Mouse (Mus musculus) heart, embryonic 10.5 days (tissue): ENCODE data around the gene Zbtb45. TPM values are rescaled to one million over a fixed set of nuclear protein-coding genes. Genes with fewer than 3 reads are reported as not detected.

Experiments used
- DNase-seq: peaks from one replicate; pipeline ENCODE4 v3.0.0-alpha.2; 2017; ENCODE audit warnings: low spot score
- H3K27ac ChIP-seq: fragments of 300-500 bp; sonication (generic); 2 replicates; pipeline ENCODE4 v1.5.1; 2016; ENCODE audit warnings: mild to moderate bottlenecking
- H3K27me3 ChIP-seq: fragments of 300-500 bp; sonication (generic); 2 replicates; pipeline ENCODE4 v1.6.1; 2016; ENCODE audit warnings: mild to moderate bottlenecking; ENCODE audit not compliant: poor library complexity, insufficient read depth, severe bottlenecking
- H3K36me3 ChIP-seq: fragments of 300-500 bp; sonication (generic); 2 replicates; pipeline ENCODE4 v1.6.1; 2016; ENCODE audit warnings: mild to moderate bottlenecking, moderate library complexity
- H3K4me1 ChIP-seq: fragments of 300-500 bp; sonication (generic); 2 replicates; pipeline ENCODE4 v1.6.1; 2016; ENCODE audit warnings: mild to moderate bottlenecking
- H3K4me3 ChIP-seq: fragments of 300-500 bp; sonication (generic); 2 replicates; pipeline ENCODE4 v1.5.1; 2016; ENCODE audit warnings: mild to moderate bottlenecking, moderate library complexity
- H3K9me3 ChIP-seq: fragments of 300-500 bp; sonication (generic); 2 replicates; pipeline ENCODE4 v1.6.1; 2016; ENCODE audit warnings: mild to moderate bottlenecking, moderate library complexity
- WGBS: fragments of 180-500 bp; shearing (Covaris S2); methylation state at CpG from one replicate; pipeline ENCODE4 v1.1.7; 2016; 5-methylcytosine and 5-hydroxymethylcytosine counted together
- polyA plus RNA-seq: library from polyadenylated mRNA; unstranded; fragments of >200 nt; fragmentation: Nextera tagmentation; extraction: Ambion mirVana; gene quantifications from 2 replicates; pipeline ENCODE4 v1.2.1, GENCODE M21; 2016

Gene Zbtb45
- polyA plus RNA-seq, 1 experiment from 2014 or later = 20.8 TPM

GRCm38 (mm10) chr7:13041256-13041655, 31.4 kb upstream of the Zbtb45 start:
- WGBS = 52% methylated on average over 1 of the region's 1 CpGs
- peaks cover 45% of the 10 kb centered on the region for H3K27me3 ChIP-seq
- no peak overlapping the region for H3K4me3 ChIP-seq
- H3K9me3 ChIP-seq = peaks cover 7% of the 10 kb centered on the region; the same call in 1 of the 2 replicates
- peaks cover 2% of the 10 kb centered on the region for H3K36me3 ChIP-seq
- DNase-seq = no peak
- peaks cover 33% of the 10 kb centered on the region for H3K4me1 ChIP-seq
- H3K27ac ChIP-seq = no peak overlapping the region

- DNase-seq = no peak
- Histone ChIP-seq H3K4me3 (peak overlapping the region; percentile 85), H3K36me3 (peaks cover 17% of the 10 kb centered on the region), H3K4me1 (peaks cover 39% of the 10 kb centered on the region), H3K9me3 (peaks cover 7% of the 10 kb centered on the region; the same call in 1 of the 2 replicates), H3K27me3 (peaks cover 29% of the 10 kb centered on the region), H3K27ac (peak overlapping the region; percentile 100)
- WGBS = 62% methylated on average over 1 of the region's 1 CpGs
These were observed 29.3 kb upstream of the Zbtb45 start for GRCm38 (mm10) chr7:13039181-13039580.

DNA sequence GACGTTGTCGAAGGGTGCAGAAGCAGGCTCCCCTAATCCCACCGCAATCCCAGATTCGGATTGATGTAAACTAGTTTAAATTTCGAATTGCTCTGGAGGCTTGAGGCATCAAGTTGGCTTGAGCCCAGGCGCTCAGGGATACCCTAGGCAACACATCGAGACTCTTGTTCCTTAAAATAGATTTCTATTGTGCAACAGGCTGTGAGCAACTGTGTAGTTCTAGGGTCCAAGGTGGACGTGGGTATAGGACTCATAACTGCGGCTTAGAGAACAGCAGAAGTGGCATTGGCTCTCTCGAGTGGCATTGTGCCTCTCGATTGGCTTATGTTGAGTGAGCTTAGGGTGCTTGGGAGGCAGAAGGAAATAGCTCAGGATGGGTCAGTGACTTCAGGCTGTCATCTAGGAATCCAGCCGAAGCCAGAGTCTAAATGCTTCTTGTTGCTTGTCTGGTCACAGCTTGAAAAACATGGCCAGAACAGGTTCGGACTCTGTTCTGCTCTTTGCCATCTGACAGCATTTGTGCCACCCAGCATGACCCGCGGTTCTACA, 28.9 kb upstream of the Zbtb45 start:
- H3K36me3 ChIP-seq = peaks cover 17% of the 10 kb centered on the region
- peak overlapping the region; percentile 85 for H3K4me3 ChIP-seq
- DNase-seq = no peak
- peak overlapping the region; percentile 100 for H3K27ac ChIP-seq
- H3K27me3 ChIP-seq = peaks cover 24% of the 10 kb centered on the region
- H3K9me3 ChIP-seq = peaks cover 7% of the 10 kb centered on the region; the same call in 1 of the 2 replicates
- 20% methylated on average over 15 of the region's 15 CpGs for WGBS
- peaks cover 34% of the 10 kb centered on the region for H3K4me1 ChIP-seq

DNA sequence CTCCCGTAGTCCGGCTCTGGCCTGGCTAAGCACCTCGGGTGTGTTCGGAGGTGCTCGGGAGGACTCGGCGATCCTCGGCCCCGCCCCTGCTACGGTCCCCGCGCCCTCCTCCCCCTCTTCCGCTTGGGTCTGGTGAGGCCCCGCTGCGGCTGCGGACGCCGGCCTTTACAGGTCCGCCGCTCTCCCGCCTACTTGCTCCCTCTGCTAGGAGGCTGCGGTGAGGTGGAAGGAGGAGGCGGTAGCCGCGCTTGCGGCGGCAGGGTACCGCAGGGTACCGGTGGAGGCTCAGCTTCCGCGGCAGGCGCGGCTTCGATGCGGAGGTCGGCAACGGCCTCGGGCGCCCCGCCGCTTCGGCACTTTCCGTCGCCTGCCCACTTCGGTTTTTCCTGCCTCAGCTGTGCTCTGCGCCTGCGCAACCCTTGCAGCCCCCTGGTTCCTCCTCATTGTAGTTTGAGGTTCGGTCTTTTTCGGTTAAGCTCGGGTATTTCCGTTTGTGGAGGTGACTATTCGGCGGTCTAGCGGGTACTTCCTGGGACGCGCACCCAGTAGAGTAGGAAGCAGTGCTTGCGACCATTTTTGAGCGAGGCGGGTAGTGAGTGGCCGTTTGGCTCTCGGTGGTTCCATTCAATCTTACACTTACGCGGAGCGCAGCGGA, 28.2 kb upstream of the Zbtb45 start, which contains the start of gene Ube2m:
Gene Ube2m, minus strand, starts transcription at position 375 of the 655 bp plus-strand sequence.
- H3K4me3 ChIP-seq = peak within 1 kb of the TSS; percentile 85
- peak; percentile 99 for DNase-seq
- WGBS = under 1% methylated on average over 55 of the region's 65 CpGs
- H3K27me3 ChIP-seq = peaks cover 17% of the 10 kb centered on the region
- peaks cover 2% of the 10 kb centered on the region; the same call in 1 of the 2 replicates for H3K9me3 ChIP-seq
- peaks cover 32% of the 10 kb centered on the region for H3K4me1 ChIP-seq
- peak within 1 kb of the TSS; percentile 100 for H3K27ac ChIP-seq
- H3K36me3 ChIP-seq = peaks cover 22% of the 10 kb centered on the region

GRCm38 (mm10) chr7:13037366-13037765, 27.5 kb upstream of the Zbtb45 start:
- H3K4me1 ChIP-seq = peaks cover 32% of the 10 kb centered on the region
- peaks cover 11% of the 10 kb centered on the region for H3K27me3 ChIP-seq
- no peaks in the 10 kb centered on the region for H3K9me3 ChIP-seq
- peak overlapping the region; percentile 100 for H3K27ac ChIP-seq
- peaks cover 29% of the 10 kb centered on the region for H3K36me3 ChIP-seq
- peak overlapping the region; percentile 85 for H3K4me3 ChIP-seq
- under 1% methylated on average over 31 of the region's 33 CpGs for WGBS
- no peak for DNase-seq

- H3K9me3 ChIP-seq = no peaks in the 10 kb centered on the region
- peak overlapping the region; percentile 100 for H3K27ac ChIP-seq
- H3K4me3 ChIP-seq = peak overlapping the region; percentile 85
- H3K36me3 ChIP-seq = peaks cover 35% of the 10 kb centered on the region
- 35% methylated on average over 4 of the region's 4 CpGs for WGBS
- peaks cover 5% of the 10 kb centered on the region for H3K27me3 ChIP-seq
- H3K4me1 ChIP-seq = peaks cover 32% of the 10 kb centered on the region
- DNase-seq = no peak
These were observed 27.0 kb upstream of the Zbtb45 start for GRCm38 (mm10) chr7:13036806-13037205.

GRCm38 (mm10) chr7:13035211-13035855, 25.5 kb upstream of the Zbtb45 start:
- WGBS = 88% methylated on average over 17 of the region's 17 CpGs
- Histone ChIP-seq H3K36me3 (peaks cover 49% of the 10 kb centered on the region), H3K27me3 (no peaks in the 10 kb centered on the region), H3K4me3 (peak overlapping the region; percentile 67), H3K9me3 (no peaks in the 10 kb centered on the region), H3K27ac (peak overlapping the region; percentile 89; the same call in 1 of the 2 replicates), H3K4me1 (peaks cover 32% of the 10 kb centered on the region)
- no peak for DNase-seq

GRCm38 (mm10) chr7:13034148-13034977, 24.5 kb upstream of the Zbtb45 start, which contains the start of gene Chmp2a:
Gene Chmp2a, minus strand, starts transcription at chr7:13034807.
- WGBS = under 1% methylated on average over 45 of the region's 45 CpGs
- peak; percentile 99 for DNase-seq

DNA sequence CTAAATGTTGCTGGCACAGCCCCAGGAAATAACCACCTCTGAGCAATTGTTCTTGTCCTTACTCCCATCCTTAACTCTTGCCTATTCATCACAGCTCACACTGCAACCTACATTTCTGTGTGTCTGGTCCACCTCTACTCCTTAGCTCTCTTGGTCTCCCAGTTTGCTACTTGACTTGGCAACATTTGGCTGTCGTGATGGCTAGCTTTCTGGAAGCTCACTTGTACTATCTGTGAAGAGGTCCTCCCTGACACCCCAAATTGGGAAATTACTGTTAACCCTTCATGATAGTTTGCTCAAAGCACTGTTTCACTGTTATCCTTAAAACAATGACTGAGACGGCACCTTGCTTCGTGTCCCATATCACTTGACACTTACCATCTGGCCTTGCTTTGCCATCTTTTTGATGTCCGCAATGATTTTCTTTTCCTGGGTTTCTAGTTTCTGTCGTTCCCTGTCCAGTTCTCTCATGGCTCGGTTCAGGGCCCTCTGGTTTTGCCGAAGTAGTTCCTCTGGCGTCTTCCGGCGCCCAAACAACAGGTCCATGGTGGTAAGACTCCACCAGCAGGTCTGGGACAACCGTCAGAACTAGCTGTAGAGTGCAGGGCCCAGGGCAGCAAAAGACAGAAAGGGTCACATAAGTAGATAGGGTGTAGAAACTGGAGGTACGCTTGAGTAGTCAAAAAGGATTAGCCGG, 23.8 kb upstream of the Zbtb45 start:
- WGBS = 47% methylated on average over 13 of the region's 13 CpGs
- Histone ChIP-seq H3K9me3 (no peaks in the 10 kb centered on the region), H3K27ac (peak overlapping the region; percentile 89), H3K36me3 (peaks cover 67% of the 10 kb centered on the region), H3K27me3 (no peaks in the 10 kb centered on the region), H3K4me3 (peak overlapping the region; percentile 67), H3K4me1 (peaks cover 22% of the 10 kb centered on the region)
- DNase-seq = no peak

More at GRCm38 (mm10) chr7:13034148-13034977, 24.5 kb upstream of the Zbtb45 start, which contains the start of gene Chmp2a:
- H3K27me3 ChIP-seq = no peaks in the 10 kb centered on the region
- peak within 1 kb of the TSS; percentile 67 for H3K4me3 ChIP-seq
- peak within 1 kb of the TSS; percentile 89 for H3K27ac ChIP-seq
- no peaks in the 10 kb centered on the region for H3K9me3 ChIP-seq
- peaks cover 30% of the 10 kb centered on the region for H3K4me1 ChIP-seq
- H3K36me3 ChIP-seq = peaks cover 59% of the 10 kb centered on the region

GRCm38 (mm10) chr7:13032541-13032940, 22.7 kb upstream of the Zbtb45 start:
- Histone ChIP-seq H3K36me3 (peaks cover 77% of the 10 kb centered on the region), H3K27me3 (no peaks in the 10 kb centered on the region), H3K4me1 (peaks cover 20% of the 10 kb centered on the region), H3K4me3 (no peak overlapping the region), H3K27ac (no peak overlapping the region), H3K9me3 (no peaks in the 10 kb centered on the region)
- 90% methylated on average over 7 of the region's 7 CpGs for WGBS
- DNase-seq = no peak

GRCm38 (mm10) chr7:13031983-13032382, 22.1 kb upstream of the Zbtb45 start:
- Histone ChIP-seq H3K27me3 (no peaks in the 10 kb centered on the region), H3K9me3 (no peaks in the 10 kb centered on the region), H3K27ac (no peak overlapping the region), H3K4me1 (peaks cover 20% of the 10 kb centered on the region), H3K36me3 (peaks cover 83% of the 10 kb centered on the region), H3K4me3 (no peak overlapping the region)
- DNase-seq = no peak
- 85% methylated on average over 2 of the region's 2 CpGs for WGBS

GRCm38 (mm10) chr7:13031069-13031468, 21.2 kb upstream of the Zbtb45 start:
- no peaks in the 10 kb centered on the region for H3K9me3 ChIP-seq
- no peak overlapping the region for H3K27ac ChIP-seq
- 75% methylated on average over 5 of the region's 5 CpGs for WGBS

More at GRCm38 (mm10) chr7:13031069-13031468, 21.2 kb upstream of the Zbtb45 start:
- peaks cover 19% of the 10 kb centered on the region for H3K4me1 ChIP-seq
- H3K27me3 ChIP-seq = no peaks in the 10 kb centered on the region
- H3K36me3 ChIP-seq = peaks cover 88% of the 10 kb centered on the region
- H3K4me3 ChIP-seq = no peak overlapping the region
- no peak for DNase-seq
